Mouse (Mus musculus): ENCODE results near the gene Cd99l2. TPM values are rescaled to one million over a fixed set of nuclear protein-coding genes. Genes with fewer than 3 reads are reported as not detected.

The Cd99l2 gene
- polyA plus RNA-seq (2015; fragmentation: Illumina TruSeq; extraction: RNeasy Lipid Tissue Mini Kit (QIAGEN cat#74804); ENCODE audit: insufficient read depth, low replicate concordance): 14.5 TPM

DNA sequence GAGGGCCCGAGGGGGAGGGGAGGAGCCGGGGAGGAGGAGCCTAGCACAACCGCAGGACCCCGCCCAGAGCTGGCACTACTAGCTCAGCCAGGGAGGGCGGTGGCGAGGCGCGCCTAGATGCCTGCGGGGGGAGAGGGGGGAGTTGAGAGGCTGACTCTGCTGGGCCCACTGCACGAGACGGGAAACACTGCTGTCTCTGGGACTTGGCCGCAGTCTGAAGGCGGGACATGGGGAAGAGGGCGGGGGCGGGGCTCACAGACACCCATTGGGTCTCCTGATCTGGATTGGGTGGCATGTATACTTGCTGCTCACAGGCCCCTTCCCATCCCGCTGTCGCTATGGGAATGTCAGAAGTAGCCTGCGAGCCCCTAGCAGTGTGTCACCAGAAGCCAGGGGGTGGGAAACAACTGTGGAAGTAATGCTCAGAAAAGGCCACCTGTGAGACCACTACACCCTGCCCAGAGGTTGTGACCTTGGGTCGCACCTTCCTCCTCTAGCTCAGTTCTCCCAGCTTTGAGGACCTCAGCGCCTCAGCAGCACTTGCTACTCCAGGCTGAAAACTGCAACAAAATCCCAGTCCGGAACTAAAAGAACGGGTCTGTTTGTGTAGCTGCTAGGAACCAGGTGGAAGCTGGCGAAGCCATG lies at the start of gene Cd99l2:
Gene Cd99l2 (minus strand): TSS at position 216 of the 645 bp plus-strand sequence.

Other genes starting within 250 kb of the Cd99l2 start
- 54.2 TPM for gene Mtmr1, start 128.1 kb downstream of the Cd99l2 start, polyA plus RNA-seq (2015; fragmentation: Illumina TruSeq; extraction: RNeasy Lipid Tissue Mini Kit (QIAGEN cat#74804); ENCODE audit: insufficient read depth, low replicate concordance)
- 32.9 TPM for gene Hmgb3, start 63.1 kb upstream of the Cd99l2 start, polyA plus RNA-seq (2015; fragmentation: Illumina TruSeq; extraction: RNeasy Lipid Tissue Mini Kit (QIAGEN cat#74804); ENCODE audit: insufficient read depth, low replicate concordance)
- not detected for gene Gpr50, start 170.8 kb upstream of the Cd99l2 start, polyA plus RNA-seq (2015; fragmentation: Illumina TruSeq; extraction: RNeasy Lipid Tissue Mini Kit (QIAGEN cat#74804); ENCODE audit: insufficient read depth, low replicate concordance)

All from spleen, adult 10 weeks (tissue).